Mouse (Mus musculus): ENCODE measurements around the gene Acsf3. TPM values are rescaled to one million over a fixed set of nuclear protein-coding genes. Genes with fewer than 3 reads are reported as not detected.

The Acsf3 gene
- total and polyA plus RNA-seq, 3 experiments, result 0.49 to 0.63 TPM; not detected in 1

DNA sequence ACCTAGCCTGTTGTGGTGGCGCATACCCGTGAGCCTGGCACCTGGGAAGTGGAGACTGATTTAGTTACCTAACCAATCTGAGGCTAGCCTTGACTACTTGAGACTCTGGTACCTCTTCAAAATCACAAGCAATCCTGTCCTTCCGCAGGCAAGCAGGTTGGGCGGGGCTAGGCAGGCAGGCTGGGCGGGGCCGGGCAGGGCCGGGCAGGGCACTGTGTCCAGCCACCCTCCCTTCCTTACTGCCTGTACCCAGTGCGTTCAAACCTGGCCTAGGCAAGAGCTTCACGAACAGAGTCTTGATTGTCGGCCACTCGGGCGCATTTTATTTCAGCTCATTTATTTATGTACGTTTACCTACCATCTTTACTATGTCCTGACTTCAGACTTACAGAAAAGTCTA, 84.6 kb downstream of the Acsf3 start:
- Histone ChIP-seq H3K27me3 (ENCODE audit: insufficient read depth, low read length) (peaks cover 71% of the 10 kb centered on the region), H3K9me3 (replicated peaks) (no peaks in the 10 kb centered on the region), H3K36me3 (replicated peaks) (no peaks in the 10 kb centered on the region), H3K4me3 (ENCODE audit: low read depth, low read length) (no peak overlapping the region), H3K4me1 (ENCODE audit: insufficient read depth, low read depth, low read length) (peaks cover 8% of the 10 kb centered on the region; the same call in 1 of the 2 replicates)
- ATAC-seq (ENCODE audit: extremely low read depth, insufficient number of reproducible peaks, low FRiP score, poor library complexity, severe bottlenecking), result no peak
- no peak for DNase-seq (ENCODE audit: low spot score)
- no peak for TF ChIP-seq POLR2AphosphoS5 (IDR thresholded peaks at IDR 0.05; ENCODE audit: insufficient replicate concordance, low read depth, low read length)
- TF ChIP-seq GATA1 (IDR thresholded peaks at IDR 0.05; ENCODE audit: borderline replicate concordance, low read length), result no peak
- TF ChIP-seq TAL1 (conservative IDR thresholded peaks at IDR 0.05; ENCODE audit: low read depth, low read length), result no peak
- no peak for TF ChIP-seq CTCF (IDR thresholded peaks at IDR 0.05; ENCODE audit: low read depth, low read length)
- no peak for TF ChIP-seq GATA2 (IDR thresholded peaks at IDR 0.05; ENCODE audit: borderline replicate concordance, low read depth, low read length)

DNA sequence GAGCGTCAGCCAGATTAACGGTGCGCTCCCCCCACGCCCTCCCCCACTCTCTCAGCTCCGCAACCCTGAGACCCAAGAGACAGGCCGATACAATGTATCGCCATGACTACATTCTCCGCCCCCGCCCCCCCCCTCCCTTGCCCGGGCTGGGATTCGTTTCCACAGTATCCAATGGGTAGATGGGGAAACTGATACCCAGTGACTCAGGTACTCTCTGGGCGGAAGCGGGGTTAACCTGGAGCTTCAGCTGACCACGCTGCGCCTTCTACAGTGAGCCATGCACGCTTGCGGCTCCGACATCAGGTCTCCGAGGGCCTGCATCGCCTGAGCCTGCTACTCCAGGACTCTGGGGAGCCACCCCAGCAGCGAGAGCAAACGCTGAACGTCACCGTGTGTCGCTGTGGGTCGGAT, 89.4 kb downstream of the Acsf3 start:
- Histone ChIP-seq H3K36me3 (replicated peaks) (no peaks in the 10 kb centered on the region), H3K4me3 (ENCODE audit: low read depth, low read length) (no peak overlapping the region), H3K4me1 (ENCODE audit: insufficient read depth, low read depth, low read length) (peaks cover 29% of the 10 kb centered on the region), H3K27me3 (ENCODE audit: insufficient read depth, low read length) (peaks cover 75% of the 10 kb centered on the region), H3K9me3 (replicated peaks) (no peaks in the 10 kb centered on the region)
- ATAC-seq (ENCODE audit: extremely low read depth, insufficient number of reproducible peaks, low FRiP score, poor library complexity, severe bottlenecking) (no peak), DNase-seq (ENCODE audit: low spot score) (no peak)
- no peak for TF ChIP-seq POLR2AphosphoS5 (IDR thresholded peaks at IDR 0.05; ENCODE audit: insufficient replicate concordance, low read depth, low read length)
- no peak for TF ChIP-seq GATA1 (IDR thresholded peaks at IDR 0.05; ENCODE audit: borderline replicate concordance, low read length)
- TF ChIP-seq TAL1 (conservative IDR thresholded peaks at IDR 0.05; ENCODE audit: low read depth, low read length), result no peak
- TF ChIP-seq CTCF (IDR thresholded peaks at IDR 0.05; ENCODE audit: low read depth, low read length), result no peak
- no peak for TF ChIP-seq GATA2 (IDR thresholded peaks at IDR 0.05; ENCODE audit: borderline replicate concordance, low read depth, low read length)

DNA sequence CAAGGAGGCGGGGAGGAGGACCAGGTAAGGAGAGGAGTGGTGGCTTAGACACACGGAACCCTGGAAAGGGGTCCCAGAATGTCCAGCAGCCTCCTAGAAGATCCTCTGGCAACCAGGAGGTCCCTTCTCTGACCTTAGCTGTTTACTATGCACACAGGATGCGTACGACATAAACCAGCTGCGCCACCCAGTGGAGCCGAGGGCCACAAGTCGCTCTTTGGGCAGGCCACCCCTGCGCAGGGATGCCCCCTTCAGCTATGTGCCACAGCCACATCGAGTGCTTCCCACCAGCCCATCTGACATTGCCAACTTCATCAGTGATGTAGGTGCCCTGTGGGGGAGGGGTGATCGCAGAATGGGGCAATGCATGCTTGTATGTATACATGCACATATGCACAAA, 90.2 kb downstream of the Acsf3 start:
- DNase-seq (ENCODE audit: low spot score), result no peak
- peaks cover 70% of the 10 kb centered on the region for H3K27me3 ChIP-seq (ENCODE audit: insufficient read depth, low read length)
- no peaks in the 10 kb centered on the region for H3K36me3 ChIP-seq (replicated peaks)

DNA sequence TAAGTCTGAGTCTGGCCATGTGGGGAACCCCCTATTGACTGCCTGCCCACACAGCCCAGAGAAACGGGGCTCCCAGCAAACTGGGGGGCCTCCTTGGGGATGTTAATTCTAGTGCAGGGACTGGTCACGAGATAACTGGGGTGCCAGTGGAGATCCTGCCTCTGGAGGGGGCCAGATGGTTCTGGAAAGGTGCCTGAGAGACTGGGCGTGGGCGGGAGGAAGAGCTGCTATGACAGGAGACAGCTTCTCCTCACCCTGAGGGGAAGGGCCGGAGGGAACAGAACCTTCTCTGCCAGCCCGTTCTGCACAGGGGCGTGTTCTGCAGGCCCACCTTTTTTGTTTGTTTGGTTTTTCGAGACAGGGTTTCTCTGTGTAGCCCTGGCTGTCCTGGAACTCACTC, 90.9 kb downstream of the Acsf3 start:
- ATAC-seq (ENCODE audit: extremely low read depth, insufficient number of reproducible peaks, low FRiP score, poor library complexity, severe bottlenecking) (no peak), DNase-seq (ENCODE audit: low spot score) (no peak)
- no peak for TF ChIP-seq GATA2 (IDR thresholded peaks at IDR 0.05; ENCODE audit: borderline replicate concordance, low read depth, low read length)
- TF ChIP-seq CTCF (IDR thresholded peaks at IDR 0.05; ENCODE audit: low read depth, low read length), result no peak
- no peak for TF ChIP-seq TAL1 (conservative IDR thresholded peaks at IDR 0.05; ENCODE audit: low read depth, low read length)
- TF ChIP-seq POLR2AphosphoS5 (IDR thresholded peaks at IDR 0.05; ENCODE audit: insufficient replicate concordance, low read depth, low read length), result no peak
- no peak for TF ChIP-seq GATA1 (IDR thresholded peaks at IDR 0.05; ENCODE audit: borderline replicate concordance, low read length)
- Histone ChIP-seq H3K27me3 (ENCODE audit: insufficient read depth, low read length) (peaks cover 62% of the 10 kb centered on the region), H3K9me3 (replicated peaks) (no peaks in the 10 kb centered on the region), H3K36me3 (replicated peaks) (no peaks in the 10 kb centered on the region), H3K4me3 (ENCODE audit: low read depth, low read length) (no peak overlapping the region), H3K4me1 (ENCODE audit: insufficient read depth, low read depth, low read length) (peaks cover 37% of the 10 kb centered on the region)

More for the DNA sequence above, 90.2 kb downstream of the Acsf3 start:
- Histone ChIP-seq H3K9me3 (replicated peaks) (no peaks in the 10 kb centered on the region), H3K4me3 (ENCODE audit: low read depth, low read length) (no peak overlapping the region), H3K4me1 (ENCODE audit: insufficient read depth, low read depth, low read length) (peaks cover 33% of the 10 kb centered on the region)
- TF ChIP-seq GATA1 (IDR thresholded peaks at IDR 0.05; ENCODE audit: borderline replicate concordance, low read length) (no peak), TAL1 (conservative IDR thresholded peaks at IDR 0.05; ENCODE audit: low read depth, low read length) (no peak), CTCF (IDR thresholded peaks at IDR 0.05; ENCODE audit: low read depth, low read length) (no peak), POLR2AphosphoS5 (IDR thresholded peaks at IDR 0.05; ENCODE audit: insufficient replicate concordance, low read depth, low read length) (no peak), GATA2 (IDR thresholded peaks at IDR 0.05; ENCODE audit: borderline replicate concordance, low read depth, low read length) (no peak)
- no peak for ATAC-seq (ENCODE audit: extremely low read depth, insufficient number of reproducible peaks, low FRiP score, poor library complexity, severe bottlenecking)

Other genes with a start within 250 kb of the Acsf3 start
- 77.0 and 95.3 TPM in 2 replicates for gene Piezo1, start 224.2 kb upstream of the Acsf3 start, total RNA-seq (2014; fragmentation: Nextera tagmentation)
- gene Piezo1, start 224.2 kb upstream of the Acsf3 start, total RNA-seq (2017), result 24.9 and 26.0 TPM in 2 replicates
- gene Piezo1, start 224.2 kb upstream of the Acsf3 start, polyA plus RNA-seq (2012), result 69.6 and 79.4 TPM in 2 replicates
- gene Cdt1, start 207.5 kb upstream of the Acsf3 start, total RNA-seq (2014; fragmentation: Nextera tagmentation), result 70.8 and 71.7 TPM in 2 replicates
- gene Cdt1, start 207.5 kb upstream of the Acsf3 start, total RNA-seq (2017), result 46.9 and 49.9 TPM in 2 replicates
- gene Cdt1, start 207.5 kb upstream of the Acsf3 start, polyA plus RNA-seq (2012), result 375 and 441 TPM in 2 replicates
- 110 and 112 TPM in 2 replicates for gene Aprt, start 198.6 kb upstream of the Acsf3 start, total RNA-seq (2014; fragmentation: Nextera tagmentation)
- gene Aprt, start 198.6 kb upstream of the Acsf3 start, total RNA-seq (2017), result 100.0 and 146 TPM in 2 replicates
- gene Aprt, start 198.6 kb upstream of the Acsf3 start, polyA plus RNA-seq (2012), result 207 and 389 TPM in 2 replicates
- gene Galns, start 164.0 kb upstream of the Acsf3 start, total RNA-seq (2014; fragmentation: Nextera tagmentation), result 5.0 and 6.0 TPM in 2 replicates
- gene Galns, start 164.0 kb upstream of the Acsf3 start, total RNA-seq (2017), result 7.6 and 7.9 TPM in 2 replicates
- 2.9 and 3.0 TPM in 2 replicates for gene Galns, start 164.0 kb upstream of the Acsf3 start, polyA plus RNA-seq (2012)
- 19.5 and 31.8 TPM in 2 replicates for gene Trappc2l, start 163.8 kb upstream of the Acsf3 start, total RNA-seq (2014; fragmentation: Nextera tagmentation)
- gene Trappc2l, start 163.8 kb upstream of the Acsf3 start, total RNA-seq (2017), result 32.2 and 40.4 TPM in 2 replicates
- 0.43 and 0.75 TPM in 2 replicates for gene Trappc2l, start 163.8 kb upstream of the Acsf3 start, polyA plus RNA-seq (2012)
- not detected in 2 replicates for gene Pabpn1l, start 152.7 kb upstream of the Acsf3 start, total RNA-seq (2014; fragmentation: Nextera tagmentation)
- 0.11 TPM in 1 of 2 replicates, not detected in the other for gene Pabpn1l, start 152.7 kb upstream of the Acsf3 start, total RNA-seq (2017)
- not detected in 2 replicates for gene Pabpn1l, start 152.7 kb upstream of the Acsf3 start, polyA plus RNA-seq (2012)
- 99.0 and 106 TPM in 2 replicates for gene Cbfa2t3, start 76.4 kb upstream of the Acsf3 start, total RNA-seq (2014; fragmentation: Nextera tagmentation)
- gene Cbfa2t3, start 76.4 kb upstream of the Acsf3 start, total RNA-seq (2017), result 18.8 and 19.9 TPM in 2 replicates
- gene Cbfa2t3, start 76.4 kb upstream of the Acsf3 start, polyA plus RNA-seq (2012), result 287 TPM in 2 replicates
- not detected in 2 replicates for gene Cdh15, start 72.5 kb downstream of the Acsf3 start, total RNA-seq (2014; fragmentation: Nextera tagmentation)
- not detected in 2 replicates for gene Cdh15, start 72.5 kb downstream of the Acsf3 start, total RNA-seq (2017)
- gene Cdh15, start 72.5 kb downstream of the Acsf3 start, polyA plus RNA-seq (2012), result not detected in 2 replicates

Data from G1E (cell line).